Comparison of ENCODE assay signal across 8 mouse cellular contexts in the genomic region with DNA sequence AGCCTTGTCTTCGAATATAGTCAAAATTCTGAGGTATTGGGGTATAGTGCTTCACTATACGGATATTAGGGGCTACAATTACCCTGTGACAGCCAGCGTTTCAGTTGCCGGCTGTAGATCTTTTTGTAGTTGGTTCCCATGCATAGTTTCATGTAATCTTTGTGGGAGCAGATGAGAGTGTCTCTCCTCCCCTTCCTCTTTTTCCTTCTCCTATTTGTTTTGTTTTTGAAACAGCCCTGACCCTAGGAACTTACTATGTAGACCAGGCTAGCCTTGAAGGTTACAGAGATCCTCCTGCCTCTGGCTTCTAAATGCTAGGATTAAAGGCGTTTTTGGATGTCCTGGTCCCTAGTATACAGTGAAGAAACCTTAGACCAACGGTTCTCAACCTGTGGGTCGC. TPM values are rescaled to one million over a fixed set of nuclear protein-coding genes. Genes with fewer than 3 reads are reported as not detected.
DNase-seq lines count a peak whose midpoint lies in the region; ATAC-seq lines count a peak whose summit lies in the region.

No protein-coding gene starts in this region.

- intact Hi-C loops in heart, postnatal 36 days (cut with DNase I): loop anchor here (5.0 kb wide), 1 partner anchor 347 kb away; a partner anchor contains a TSS

- H3K9ac ChIP-seq in heart, embryonic 13.5 days: no peak overlapping the region
- H3K9ac ChIP-seq in embryonic facial prominence, embryonic 12.5 days: no peak overlapping the region
- no peak overlapping the region for H3K9ac ChIP-seq in intestine, embryonic 14.5 days (ENCODE audit: low read length)
- H3K9ac ChIP-seq in midbrain, embryonic 15.5 days: no peak overlapping the region
- H3K9ac ChIP-seq in kidney, embryonic 14.5 days (ENCODE audit: low read depth, low read length): no peak overlapping the region

- no peak overlapping the region for H3K27ac ChIP-seq in heart, embryonic 13.5 days (replicated peaks)
- H3K27ac ChIP-seq in embryonic facial prominence, embryonic 12.5 days: no peak overlapping the region
- H3K27ac ChIP-seq in intestine, embryonic 14.5 days (ENCODE audit: low read depth): no peak overlapping the region
- H3K27ac ChIP-seq in midbrain, embryonic 15.5 days: no peak overlapping the region
- H3K27ac ChIP-seq in kidney, embryonic 14.5 days (ENCODE audit: low read depth, low read length): no peak overlapping the region

- peaks cover 19% of the 10 kb centered on the region for H3K4me1 ChIP-seq in heart, embryonic 13.5 days
- peaks cover 10% of the 10 kb centered on the region for H3K4me1 ChIP-seq in embryonic facial prominence, embryonic 12.5 days
- peaks cover 10% of the 10 kb centered on the region for H3K4me1 ChIP-seq in intestine, embryonic 14.5 days (replicated peaks; ENCODE audit: control insufficient read depth, insufficient read depth, low read length)
- peaks cover 16% of the 10 kb centered on the region for H3K4me1 ChIP-seq in midbrain, embryonic 15.5 days
- peaks cover 8% of the 10 kb centered on the region; the same call in 1 of the 2 replicates for H3K4me1 ChIP-seq in kidney, embryonic 14.5 days (ENCODE audit: control insufficient read depth, insufficient read depth, low read length)

- DNase-seq in heart, postnatal 36 days: no peak
- no peak for DNase-seq in intestine, embryonic 14.5 days (ENCODE audit: low spot score)
- DNase-seq in urinary bladder, postnatal 36 days (ENCODE audit: low spot score in 2 of 2): no peak

- H3K9me3 ChIP-seq in heart, embryonic 13.5 days: no peaks in the 10 kb centered on the region
- no peaks in the 10 kb centered on the region for H3K9me3 ChIP-seq in embryonic facial prominence, embryonic 12.5 days
- H3K9me3 ChIP-seq in intestine, embryonic 14.5 days (ENCODE audit: control insufficient read depth, low read length): no peaks in the 10 kb centered on the region
- H3K9me3 ChIP-seq in midbrain, embryonic 15.5 days: no peaks in the 10 kb centered on the region
- no peaks in the 10 kb centered on the region for H3K9me3 ChIP-seq in kidney, embryonic 14.5 days (ENCODE audit: control insufficient read depth, low read length)

- peaks cover 27% of the 10 kb centered on the region for H3K36me3 ChIP-seq in heart, embryonic 13.5 days
- H3K36me3 ChIP-seq in embryonic facial prominence, embryonic 12.5 days: peaks cover 18% of the 10 kb centered on the region
- H3K36me3 ChIP-seq in intestine, embryonic 14.5 days (ENCODE audit: control insufficient read depth, insufficient read depth, low read length): peaks cover 21% of the 10 kb centered on the region
- H3K36me3 ChIP-seq in midbrain, embryonic 15.5 days (replicated peaks): peaks cover 10% of the 10 kb centered on the region
- H3K36me3 ChIP-seq in kidney, embryonic 14.5 days (ENCODE audit: control insufficient read depth, insufficient read depth, low read length): peaks cover 23% of the 10 kb centered on the region

- 77% methylated on average over 7 of the region's 7 CpGs for WGBS in heart, embryonic 13.5 days
- WGBS in embryonic facial prominence, embryonic 12.5 days: 82% methylated on average over 7 of the region's 7 CpGs
- WGBS in intestine, embryonic 14.5 days: 79% methylated on average over 7 of the region's 7 CpGs
- 83% methylated on average over 7 of the region's 7 CpGs for WGBS in midbrain, embryonic 15.5 days
- 87% methylated on average over 7 of the region's 7 CpGs for WGBS in kidney, embryonic 14.5 days

- peak overlapping the region; percentile 92 for H3K4me2 ChIP-seq in heart, embryonic 13.5 days
- H3K4me2 ChIP-seq in embryonic facial prominence, embryonic 12.5 days (replicated peaks): peak overlapping the region; percentile 89
- H3K4me2 ChIP-seq in intestine, embryonic 14.5 days (ENCODE audit: low read length): peak overlapping the region; percentile 94; the same call in 1 of the 2 replicates
- peak overlapping the region; percentile 77 for H3K4me2 ChIP-seq in midbrain, embryonic 15.5 days
- H3K4me2 ChIP-seq in kidney, embryonic 14.5 days (replicated peaks; ENCODE audit: low read depth, low read length): no peak overlapping the region

- peak overlapping the region; percentile 91; the same call in 1 of the 2 replicates for H3K4me3 ChIP-seq in heart, embryonic 13.5 days
- no peak overlapping the region for H3K4me3 ChIP-seq in embryonic facial prominence, embryonic 12.5 days
- H3K4me3 ChIP-seq in intestine, embryonic 14.5 days (ENCODE audit: low read depth, low read length): peak overlapping the region; percentile 97; the same call in 1 of the 2 replicates
- no peak overlapping the region for H3K4me3 ChIP-seq in midbrain, embryonic 15.5 days
- H3K4me3 ChIP-seq in kidney, embryonic 14.5 days (ENCODE audit: low read length): no peak overlapping the region; the same call in 1 of the 2 replicates

- H3K27me3 ChIP-seq in heart, embryonic 13.5 days (replicated peaks): no peaks in the 10 kb centered on the region
- H3K27me3 ChIP-seq in embryonic facial prominence, embryonic 12.5 days: no peaks in the 10 kb centered on the region
- H3K27me3 ChIP-seq in intestine, embryonic 14.5 days (replicated peaks; ENCODE audit: control insufficient read depth, insufficient read depth, low read length): no peaks in the 10 kb centered on the region
- H3K27me3 ChIP-seq in midbrain, embryonic 15.5 days (replicated peaks): no peaks in the 10 kb centered on the region
- no peaks in the 10 kb centered on the region for H3K27me3 ChIP-seq in kidney, embryonic 14.5 days (ENCODE audit: control insufficient read depth, insufficient read depth, low read length)

- no peak for ATAC-seq in heart, embryonic 13.5 days (ENCODE audit: extremely low read depth, insufficient number of reproducible peaks, low FRiP score, low TSS enrichment)
- ATAC-seq in embryonic facial prominence, embryonic 12.5 days (ENCODE audit: insufficient number of reproducible peaks, insufficient read depth, low FRiP score, low TSS enrichment): no peak
- no peak for ATAC-seq in intestine, embryonic 14.5 days (replicated peaks; ENCODE audit: low FRiP score, low TSS enrichment, low read depth)
- ATAC-seq in midbrain, embryonic 15.5 days (replicated peaks): no peak
- no peak for ATAC-seq in CD4-positive, CD25-positive, alpha-beta regulatory T cell, adult 4 months
- ATAC-seq in kidney, embryonic 14.5 days (ENCODE audit: low FRiP score, low TSS enrichment): no peak

RNA-seq across cellular contexts. Expression of a gene that starts 0.7 kb away (rescaled TPM):
- polyA plus RNA-seq in heart, embryonic 13.5 days (2015; fragmentation: Nextera tagmentation; extraction: Ambion mirVana): 23.3 and 26.7 TPM in 2 replicates
- 10 to 100 TPM; 11.8 to 13.3 TPM for total RNA-seq in heart, postnatal 36 days (2021)
- polyA plus RNA-seq in embryonic facial prominence, embryonic 12.5 days (2016; fragmentation: Nextera tagmentation; extraction: Ambion mirVana): 48.1 and 53.1 TPM in 2 replicates
- polyA plus RNA-seq in intestine, embryonic 14.5 days (2014; fragmentation: Nextera tagmentation; extraction: Ambion mirVana): 29.3 and 32.5 TPM in 2 replicates
- 34.5 and 38.0 TPM in 2 replicates for polyA plus RNA-seq in midbrain, embryonic 15.5 days (2015; fragmentation: Nextera tagmentation; extraction: Ambion mirVana)
- 10 to 100 TPM; 27.5 to 32.0 TPM for polyA plus RNA-seq in CD4-positive, CD25-positive, alpha-beta regulatory T cell, adult 4 months (2017; shearing (Covaris generic))
- polyA plus RNA-seq in kidney, embryonic 14.5 days (2014; fragmentation: Nextera tagmentation; extraction: Ambion mirVana): 36.2 and 41.7 TPM in 2 replicates

Comparison
In these comparisons a context has a peak if more than half of its experiments do, and no peak if none do; other contexts are left out.
1. H3K4me3 ChIP-seq: peak in heart, embryonic 13.5 days (single experiment) and intestine, embryonic 14.5 days (single experiment); none in embryonic facial prominence, embryonic 12.5 days (single experiment), midbrain, embryonic 15.5 days (single experiment) and kidney, embryonic 14.5 days (single experiment).